Mouse (Mus musculus): ENCODE results near the gene Scml4.

The Scml4 gene

GRCm38 (mm10) chr10:42860159-42860911, at the start of gene Scml4:
Scml4 (plus strand) TSS chr10:42860370.
- DNase-seq (ENCODE audit: low read depth, low spot score) = peak; percentile 71

GRCm38 (mm10) chr10:42825923-42826322, 34.2 kb upstream of the Scml4 start:
- DNase-seq (ENCODE audit: low read depth, low spot score) = no peak

- no peak for DNase-seq (ENCODE audit: low read depth, low spot score)
Measured at GRCm38 (mm10) chr10:42827155-42827554, 33.0 kb upstream of the Scml4 start.

GRCm38 (mm10) chr10:42830007-42830406, 30.2 kb upstream of the Scml4 start:
- DNase-seq (ENCODE audit: low read depth, low spot score) = no peak

GRCm38 (mm10) chr10:42830409-42830808, 29.8 kb upstream of the Scml4 start:
- no peak for DNase-seq (ENCODE audit: low read depth, low spot score)

- DNase-seq (ENCODE audit: low read depth, low spot score) = no peak
Measured at GRCm38 (mm10) chr10:42832677-42833076, 27.5 kb upstream of the Scml4 start.

- no peak for DNase-seq (ENCODE audit: low read depth, low spot score)
Measured at GRCm38 (mm10) chr10:42833871-42834727, 26.1 kb upstream of the Scml4 start.

GRCm38 (mm10) chr10:42838106-42838505, 22.1 kb upstream of the Scml4 start:
- no peak for DNase-seq (ENCODE audit: low read depth, low spot score)

- DNase-seq (ENCODE audit: low read depth, low spot score) = no peak
Measured at GRCm38 (mm10) chr10:42838736-42839135, 21.4 kb upstream of the Scml4 start.

GRCm38 (mm10) chr10:42840036-42840435, 20.1 kb upstream of the Scml4 start:
- no peak for DNase-seq (ENCODE audit: low read depth, low spot score)

- DNase-seq (ENCODE audit: low read depth, low spot score) = no peak
Measured at GRCm38 (mm10) chr10:42841531-42842195, 18.5 kb upstream of the Scml4 start.

GRCm38 (mm10) chr10:42842358-42842757, 17.8 kb upstream of the Scml4 start:
- DNase-seq (ENCODE audit: low read depth, low spot score) = peak; percentile 84

GRCm38 (mm10) chr10:42843416-42843815, 16.8 kb upstream of the Scml4 start:
- DNase-seq (ENCODE audit: low read depth, low spot score) = no peak

- no peak for DNase-seq (ENCODE audit: low read depth, low spot score)
Measured at GRCm38 (mm10) chr10:42845480-42845879, 14.7 kb upstream of the Scml4 start.

- DNase-seq (ENCODE audit: low read depth, low spot score) = no peak
Measured at GRCm38 (mm10) chr10:42848179-42849080, 11.7 kb upstream of the Scml4 start.

GRCm38 (mm10) chr10:42849081-42849400, 11.1 kb upstream of the Scml4 start:
- DNase-seq (ENCODE audit: low read depth, low spot score) = no peak

GRCm38 (mm10) chr10:42854838-42855237, 5.3 kb upstream of the Scml4 start:
- DNase-seq (ENCODE audit: low read depth, low spot score) = no peak

- no peak for DNase-seq (ENCODE audit: low read depth, low spot score)
Measured at GRCm38 (mm10) chr10:42855250-42855649, 4.9 kb upstream of the Scml4 start.

GRCm38 (mm10) chr10:42856574-42856973, 3.6 kb upstream of the Scml4 start:
- DNase-seq (ENCODE audit: low read depth, low spot score) = no peak

GRCm38 (mm10) chr10:42857021-42857420, 3.1 kb upstream of the Scml4 start:
- no peak for DNase-seq (ENCODE audit: low read depth, low spot score)

- peak; percentile 49 for DNase-seq (ENCODE audit: low read depth, low spot score)
Measured at GRCm38 (mm10) chr10:42859781-42860158, 400 bp upstream of the Scml4 start.

Measured in mesoderm, embryonic 11.5 days (tissue).